Mouse (Mus musculus) brown adipose tissue, adult 24 weeks (tissue): Measurements from ENCODE around the gene Eps8. TPM values are rescaled to one million over a fixed set of nuclear protein-coding genes. Genes with fewer than 3 reads are reported as not detected.

Source experiments
- H3K27ac ChIP-seq: fragments of 200-500 bp; replicated peaks from 2 replicates; pipeline ENCODE4 v1.5.1; 2012; ENCODE audit warnings: low read depth, mild to moderate bottlenecking, low read length
- H3K4me1 ChIP-seq: fragments of 200-500 bp; 2 replicates; pipeline ENCODE4 v1.6.1; 2012; ENCODE audit warnings: low read length, mixed read lengths; ENCODE audit not compliant: control insufficient read depth, insufficient read depth, insufficient read length
- H3K4me3 ChIP-seq: fragments of 200-500 bp; 2 replicates; pipeline ENCODE4 v1.5.1; 2012; ENCODE audit warnings: low read depth, mild to moderate bottlenecking, low read length, moderate library complexity; ENCODE audit not compliant: insufficient read depth
- polyA plus RNA-seq: library from polyadenylated mRNA; stranded (reverse); fragments of >200 nt; gene quantifications from 2 replicates; pipeline ENCODE4 v1.2.4, GENCODE M21; 2012; ENCODE audit not compliant: missing spikeins, insufficient read depth, insufficient read length

Gene Eps8
- polyA plus RNA-seq, 1 experiment: 7.0 TPM

DNA sequence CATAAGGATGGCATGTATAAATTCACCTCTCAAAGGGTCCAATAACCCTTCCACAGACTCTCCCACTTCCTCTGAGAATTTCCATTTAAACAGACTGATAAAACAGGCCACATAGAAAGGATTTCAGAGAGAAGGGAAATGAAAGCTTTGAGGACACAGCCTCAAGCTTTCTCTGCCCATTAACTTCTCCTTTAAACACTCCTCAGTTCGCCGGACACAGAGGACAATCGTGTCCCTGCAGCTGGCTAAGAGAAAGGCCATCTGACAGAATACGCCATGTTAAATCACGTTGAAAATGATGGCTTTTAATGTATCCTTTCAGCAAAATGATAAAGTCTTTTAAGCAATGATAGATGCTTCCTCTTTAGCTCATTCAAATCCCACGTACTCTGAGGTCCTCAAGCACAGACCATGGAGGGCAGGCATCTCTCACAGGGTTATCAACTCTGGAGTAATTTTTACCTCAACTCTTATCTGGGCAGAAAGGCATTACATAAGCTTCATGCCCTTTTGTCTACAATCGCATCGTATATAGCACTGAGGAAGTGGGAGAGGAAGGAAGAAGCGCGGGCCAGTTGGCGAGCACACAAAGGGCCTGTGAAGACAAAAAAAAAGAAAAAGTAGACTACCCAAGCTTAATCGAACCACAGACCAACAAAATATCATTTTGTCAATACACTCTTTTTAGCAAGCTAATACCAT is 77.9 kb downstream of the Eps8 start:
- Histone ChIP-seq H3K27ac (peak overlapping the region; percentile 70), H3K4me3 (no peak overlapping the region), H3K4me1 (peaks cover 24% of the 10 kb centered on the region; the same call in 1 of the 2 replicates)

GRCm38 (mm10) chr6:137576091-137576490 is 78.6 kb downstream of the Eps8 start:
- H3K4me3 ChIP-seq: no peak overlapping the region
- peaks cover 25% of the 10 kb centered on the region; the same call in 1 of the 2 replicates for H3K4me1 ChIP-seq
- H3K27ac ChIP-seq: no peak overlapping the region

GRCm38 (mm10) chr6:137573897-137574296 is 80.8 kb downstream of the Eps8 start:
- Histone ChIP-seq H3K4me1 (peaks cover 25% of the 10 kb centered on the region; the same call in 1 of the 2 replicates), H3K4me3 (no peak overlapping the region), H3K27ac (no peak overlapping the region)

- H3K4me3 ChIP-seq: peak overlapping the region; percentile 27; the same call in 1 of the 2 replicates
- H3K27ac ChIP-seq: peak overlapping the region; percentile 23; the same call in 1 of the 2 replicates
- H3K4me1 ChIP-seq: peaks cover 11% of the 10 kb centered on the region; the same call in 1 of the 2 replicates
Observed at GRCm38 (mm10) chr6:137570718-137571131, 84.0 kb downstream of the Eps8 start.

- Histone ChIP-seq H3K4me1 (peaks cover 8% of the 10 kb centered on the region; the same call in 1 of the 2 replicates), H3K4me3 (no peak overlapping the region; the same call in 1 of the 2 replicates), H3K27ac (peak overlapping the region; percentile 23; the same call in 1 of the 2 replicates)
Observed at GRCm38 (mm10) chr6:137570019-137570418, 84.7 kb downstream of the Eps8 start.

DNA sequence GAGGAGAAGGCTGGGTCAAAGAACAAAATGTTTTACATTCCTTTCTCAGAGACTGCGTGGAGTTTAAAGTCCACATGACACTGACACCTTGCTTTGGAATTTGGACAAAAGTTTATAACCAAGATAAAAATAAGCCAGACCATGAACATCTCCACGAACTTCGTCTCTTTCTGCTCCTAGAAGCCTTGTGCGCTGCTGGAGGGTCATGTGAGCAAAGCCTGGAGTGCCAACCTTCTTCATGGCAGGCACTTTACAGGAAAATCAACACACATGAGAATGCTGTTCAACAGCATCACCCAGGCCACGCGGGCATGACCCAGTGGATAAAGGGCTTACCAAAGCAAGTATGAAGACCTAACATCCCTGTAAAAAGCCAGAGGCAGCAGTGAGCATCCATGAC is 85.6 kb downstream of the Eps8 start:
- H3K27ac ChIP-seq: 0 out of 2 replicates have a peak overlapping the region, but pooled peaks have one; percentile 3
- H3K4me3 ChIP-seq: peak overlapping the region; percentile 15
- H3K4me1 ChIP-seq: peaks cover 5% of the 10 kb centered on the region; the same call in 1 of the 2 replicates

- Histone ChIP-seq H3K4me1 (no peaks in the 10 kb centered on the region; the same call in 1 of the 2 replicates), H3K27ac (0 out of 2 replicates have a peak overlapping the region, but pooled peaks have one; percentile 35), H3K4me3 (no peak overlapping the region)
Observed at GRCm38 (mm10) chr6:137565890-137566289, 88.8 kb downstream of the Eps8 start.

DNA sequence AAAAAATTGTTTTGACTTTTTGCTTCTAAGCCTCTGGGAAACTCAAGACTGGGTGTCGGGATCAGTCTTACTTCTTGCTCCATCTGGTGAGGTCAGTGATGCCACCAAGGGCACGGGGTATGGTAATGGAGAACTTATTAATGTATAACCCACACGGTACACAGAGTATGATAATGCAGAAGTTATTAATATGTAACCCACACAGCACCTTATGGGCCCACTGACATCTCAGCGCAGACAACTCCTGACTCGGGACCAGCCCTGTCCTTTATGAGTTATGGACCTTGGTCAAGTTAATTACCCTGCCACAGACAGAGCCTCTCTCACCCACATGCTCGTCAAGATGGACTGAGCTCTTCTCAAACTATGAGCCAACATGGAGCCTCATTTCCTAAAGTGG is 89.2 kb downstream of the Eps8 start:
- peaks cover 3% of the 10 kb centered on the region for H3K4me1 ChIP-seq
- no peak overlapping the region for H3K4me3 ChIP-seq
- peak overlapping the region; percentile 35; the same call in 1 of the 2 replicates for H3K27ac ChIP-seq

DNA sequence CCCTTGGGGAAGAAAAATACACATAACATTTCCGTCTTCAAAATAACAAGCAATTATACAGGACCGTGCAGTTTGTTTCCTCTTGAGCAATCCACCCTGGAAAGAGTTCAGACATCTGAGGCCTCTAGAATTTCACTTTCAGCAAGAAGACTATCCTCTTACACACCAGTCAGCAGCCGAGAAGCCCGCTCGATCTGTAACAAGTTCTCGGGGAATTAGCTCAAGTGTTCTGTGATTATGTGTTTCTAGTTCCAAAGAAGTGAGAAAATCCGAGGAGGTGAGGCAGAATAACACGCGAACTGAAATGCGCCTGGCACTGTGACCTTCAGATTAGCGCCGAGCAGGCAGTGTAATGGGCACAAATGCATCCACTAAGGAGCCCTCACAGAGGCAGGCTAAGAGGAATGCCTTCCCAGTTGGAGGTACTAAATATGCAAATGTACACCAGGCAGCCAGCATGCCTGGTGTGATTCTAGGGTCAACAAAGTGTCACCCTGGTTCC is 94.3 kb downstream of the Eps8 start:
- Histone ChIP-seq H3K27ac (peak overlapping the region; percentile 84), H3K4me1 (peaks cover 27% of the 10 kb centered on the region), H3K4me3 (0 out of 2 replicates have a peak overlapping the region, but pooled peaks have one; percentile 10)

GRCm38 (mm10) chr6:137558840-137559239 is 95.8 kb downstream of the Eps8 start:
- peak overlapping the region; percentile 17; the same call in 1 of the 2 replicates for H3K4me3 ChIP-seq
- H3K4me1 ChIP-seq: peaks cover 27% of the 10 kb centered on the region
- peak overlapping the region; percentile 83 for H3K27ac ChIP-seq

GRCm38 (mm10) chr6:137557671-137558070 is 97.0 kb downstream of the Eps8 start:
- Histone ChIP-seq H3K27ac (peak overlapping the region; percentile 83), H3K4me3 (no peak overlapping the region), H3K4me1 (peaks cover 27% of the 10 kb centered on the region)

DNA sequence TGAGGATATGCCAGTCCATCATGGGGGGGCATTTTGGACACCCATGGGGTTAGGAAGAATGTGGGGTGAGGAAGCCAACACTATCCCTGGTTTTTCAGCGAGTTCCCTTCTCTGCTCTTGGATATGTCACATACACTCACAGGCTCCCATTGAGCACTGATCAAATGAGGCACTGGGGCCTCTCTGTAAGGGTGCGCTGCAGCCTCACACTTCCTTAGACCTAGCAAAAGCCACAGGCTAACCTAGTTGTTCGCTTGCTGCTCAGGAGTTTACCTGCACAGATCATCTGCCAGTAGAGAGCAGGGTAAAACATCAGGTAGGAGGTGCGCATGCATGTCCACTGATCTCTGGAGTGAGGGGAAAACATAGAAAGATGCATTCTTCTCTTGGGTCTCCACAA is 97.5 kb downstream of the Eps8 start:
- Histone ChIP-seq H3K4me1 (peaks cover 27% of the 10 kb centered on the region), H3K4me3 (no peak overlapping the region), H3K27ac (peak overlapping the region; percentile 49)

DNA sequence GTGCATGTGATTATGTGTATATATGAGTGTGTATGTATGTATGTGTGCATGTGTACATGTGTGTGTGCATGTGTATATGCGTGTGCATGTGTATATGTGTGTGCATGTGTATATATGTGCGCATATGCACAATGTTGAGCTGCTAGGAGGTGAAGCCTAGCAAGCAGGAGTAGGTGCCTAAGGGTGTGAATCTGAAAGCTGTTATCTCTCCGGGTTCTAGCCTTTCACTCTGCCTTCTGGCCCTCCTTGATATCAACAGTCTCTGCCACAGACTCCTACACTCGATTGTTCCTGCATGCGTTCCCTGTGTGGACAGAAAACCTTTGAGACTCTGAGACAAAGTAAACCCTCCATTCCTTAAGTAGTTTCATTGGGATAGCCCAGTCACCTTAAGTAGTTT is 98.0 kb downstream of the Eps8 start:
- H3K4me3 ChIP-seq: no peak overlapping the region
- H3K27ac ChIP-seq: no peak overlapping the region
- H3K4me1 ChIP-seq: peaks cover 27% of the 10 kb centered on the region

DNA sequence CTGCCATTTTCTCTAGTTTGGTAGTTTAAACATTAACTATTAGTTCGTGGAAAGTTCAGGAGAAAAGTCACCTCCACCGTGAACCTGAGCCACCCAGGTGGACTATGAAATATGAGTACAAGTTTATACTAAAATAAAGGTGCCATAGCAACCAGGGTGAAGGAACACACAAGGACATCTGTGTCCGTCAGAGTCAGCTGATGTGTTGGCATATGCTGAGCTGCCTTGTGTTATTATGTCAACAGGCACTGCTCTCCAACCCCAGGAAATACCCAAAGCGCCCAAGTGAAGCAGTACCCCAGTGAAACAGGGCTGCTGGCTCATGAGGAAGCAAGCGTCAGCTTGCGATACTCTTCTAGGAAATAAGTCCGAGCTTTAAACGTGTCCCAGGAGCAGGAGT is 104.5 kb downstream of the Eps8 start:
- Histone ChIP-seq H3K4me3 (no peak overlapping the region), H3K27ac (no peak overlapping the region), H3K4me1 (no peaks in the 10 kb centered on the region)

DNA sequence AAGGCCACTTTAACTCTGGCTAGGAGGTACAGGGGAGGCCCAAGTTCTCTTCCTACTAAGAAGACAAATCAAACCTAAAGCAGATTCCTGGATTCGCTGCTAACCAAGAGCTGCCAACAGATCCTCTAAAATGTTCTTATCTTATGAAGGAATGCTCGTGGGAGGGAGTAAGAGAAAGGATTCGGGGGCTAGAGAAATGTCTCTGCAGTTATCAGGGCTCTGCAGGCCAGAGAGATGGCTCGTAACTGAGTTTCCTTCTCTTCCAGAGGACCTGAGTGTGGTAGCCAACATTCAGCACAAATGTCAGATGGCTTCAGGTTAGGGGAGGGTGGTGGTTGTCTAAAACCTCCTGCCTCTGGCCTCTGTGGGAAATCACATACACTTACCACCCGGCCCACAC is 106.1 kb downstream of the Eps8 start:
- no peak overlapping the region for H3K27ac ChIP-seq
- no peak overlapping the region for H3K4me3 ChIP-seq

GRCm38 (mm10) chr6:137547555-137547954 is 107.1 kb downstream of the Eps8 start:
- Histone ChIP-seq H3K4me1 (no peaks in the 10 kb centered on the region), H3K27ac (no peak overlapping the region), H3K4me3 (no peak overlapping the region)

More for the DNA sequence above, 106.1 kb downstream of the Eps8 start:
- no peaks in the 10 kb centered on the region for H3K4me1 ChIP-seq
